Mouse (Mus musculus): Measurements from ENCODE around the gene Trem2. TPM values are rescaled to one million over a fixed set of nuclear protein-coding genes. Genes with fewer than 3 reads are reported as not detected.
A peak's percentile ranks its signal among the peaks of the same experiment; 100 is the strongest.

Trem2 gene
- 0.49 TPM in 1 of 2 replicates, not detected in the other for total RNA-seq (2012; rRNA removed)

- Histone ChIP-seq H3K4me1 (ENCODE audit: control insufficient read depth in 2 of 2, insufficient read depth in 2 of 2, low read length in 2 of 2, poor library complexity in 1 of 2) (peaks cover 4 to 10% of the 10 kb centered on the region in 2 experiments; a peak in 3 of 4 replicates), H3K9me3 (ENCODE audit: control insufficient read depth, insufficient read depth, low read depth, low read length) (no peaks in the 10 kb centered on the region), H3K4me3 (ENCODE audit: insufficient read depth in 1 of 2, low read depth in 1 of 2, low read length in 2 of 2, poor library complexity in 1 of 2, severe bottlenecking in 1 of 2) (no peak within 1 kb of the TSS), H3K27ac (ENCODE audit: insufficient read depth, low read depth, low read length, poor library complexity, severe bottlenecking) (no peak within 1 kb of the TSS), H3K36me3 (ENCODE audit: control insufficient read depth, insufficient read depth, low read length, poor library complexity, severe bottlenecking) (no peaks in the 10 kb centered on the region), H3K9ac (ENCODE audit: insufficient read depth, low read depth, low read length, poor library complexity, severe bottlenecking) (no peak within 1 kb of the TSS)
- TF ChIP-seq MAFK (IDR thresholded peaks at IDR 0.05; ENCODE audit: insufficient read depth, low read depth, low read length) (no peak), ZC3H11A (IDR thresholded peaks at IDR 0.05; ENCODE audit: borderline replicate concordance, low read depth, low read length) (no peak), HCFC1 (IDR thresholded peaks at IDR 0.05; ENCODE audit: borderline replicate concordance, insufficient read depth, low read length) (no peak), ZNF384 (IDR thresholded peaks at IDR 0.05; ENCODE audit: low read depth, low read length) (no peak), CHD2 (IDR thresholded peaks at IDR 0.05; ENCODE audit: low read depth, low read length) (no peak)
- in situ Hi-C loops (cut with MboI; ENCODE audit: low sequenced_read_pairs in 2 of 2, unreplicated experiment in 2 of 2), result no loop called here
- no peak for DNase-seq (ENCODE audit: low read depth, low spot score)
Observed at GRCm38 (mm10) chr17:48346231-48346630, at the start of gene Trem2. TSS of gene Trem2 (plus strand) at chr17:48346401.

- H3K9me3 ChIP-seq (ENCODE audit: control insufficient read depth, insufficient read depth, low read depth, low read length), result no peaks in the 10 kb centered on the region
- H3K36me3 ChIP-seq (ENCODE audit: control insufficient read depth, insufficient read depth, low read length, poor library complexity, severe bottlenecking), result no peaks in the 10 kb centered on the region
- H3K27ac ChIP-seq (ENCODE audit: insufficient read depth, low read depth, low read length, poor library complexity, severe bottlenecking), result no peak within 1 kb of the TSS
- in situ Hi-C loops (cut with MboI; ENCODE audit: low sequenced_read_pairs in 2 of 2, unreplicated experiment in 2 of 2), result no loop called here
- H3K4me3 ChIP-seq (ENCODE audit: insufficient read depth in 1 of 2, low read depth in 1 of 2, low read length in 2 of 2, poor library complexity in 1 of 2, severe bottlenecking in 1 of 2), result no peak within 1 kb of the TSS
- no peak within 1 kb of the TSS for H3K9ac ChIP-seq (ENCODE audit: insufficient read depth, low read depth, low read length, poor library complexity, severe bottlenecking)
- H3K4me1 ChIP-seq (ENCODE audit: control insufficient read depth in 2 of 2, insufficient read depth in 2 of 2, low read length in 2 of 2, poor library complexity in 1 of 2), result peaks cover 0 to 13% of the 10 kb centered on the region in 2 experiments; a peak in 2 of 4 replicates
- DNase-seq (ENCODE audit: low read depth, low spot score), result peak; percentile 63
- no peak for TF ChIP-seq MAFK (IDR thresholded peaks at IDR 0.05; ENCODE audit: insufficient read depth, low read depth, low read length)
- no peak for TF ChIP-seq CHD2 (IDR thresholded peaks at IDR 0.05; ENCODE audit: low read depth, low read length)
- TF ChIP-seq HCFC1 (IDR thresholded peaks at IDR 0.05; ENCODE audit: borderline replicate concordance, insufficient read depth, low read length), result no peak
- TF ChIP-seq ZNF384 (IDR thresholded peaks at IDR 0.05; ENCODE audit: low read depth, low read length), result no peak
- no peak for TF ChIP-seq ZC3H11A (IDR thresholded peaks at IDR 0.05; ENCODE audit: borderline replicate concordance, low read depth, low read length)
Observed at GRCm38 (mm10) chr17:48299203-48299602, 47.0 kb upstream of the Trem2 start, which contains the start of gene Treml2. TSS of gene Treml2 (plus strand) at chr17:48299498.

DNA sequence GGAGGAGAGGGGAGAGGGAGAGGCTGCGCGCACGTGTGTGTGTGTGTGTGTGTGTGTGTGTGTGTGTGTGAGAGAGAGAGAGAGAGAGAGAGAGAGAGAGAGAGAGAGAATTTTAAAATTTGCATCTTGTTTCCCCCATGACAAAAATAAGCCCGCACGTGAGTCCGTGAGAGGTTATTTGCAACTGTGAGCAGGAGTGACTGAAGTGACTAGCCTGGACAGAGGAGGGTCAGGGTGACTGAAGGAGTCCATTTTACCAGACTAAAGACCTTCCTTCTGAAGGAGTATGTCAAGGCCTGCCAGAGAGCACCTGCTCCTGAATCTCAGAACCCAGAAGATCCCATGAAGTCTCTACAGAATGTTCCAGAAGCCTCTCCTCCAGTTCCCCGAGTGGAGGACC is 46.4 kb upstream of the Trem2 start:
- no peak overlapping the region for H3K4me3 ChIP-seq (ENCODE audit: insufficient read depth in 1 of 2, low read depth in 1 of 2, low read length in 2 of 2, poor library complexity in 1 of 2, severe bottlenecking in 1 of 2)
- H3K4me1 ChIP-seq (ENCODE audit: control insufficient read depth in 2 of 2, insufficient read depth in 2 of 2, low read length in 2 of 2, poor library complexity in 1 of 2), result peaks cover 0 to 13% of the 10 kb centered on the region in 2 experiments; a peak in 2 of 4 replicates
- DNase-seq (ENCODE audit: low read depth, low spot score), result no peak
- no peaks in the 10 kb centered on the region for H3K9me3 ChIP-seq (ENCODE audit: control insufficient read depth, insufficient read depth, low read depth, low read length)
- TF ChIP-seq ZNF384 (IDR thresholded peaks at IDR 0.05; ENCODE audit: low read depth, low read length), result no peak
- no peak for TF ChIP-seq ZC3H11A (IDR thresholded peaks at IDR 0.05; ENCODE audit: borderline replicate concordance, low read depth, low read length)
- TF ChIP-seq HCFC1 (IDR thresholded peaks at IDR 0.05; ENCODE audit: borderline replicate concordance, insufficient read depth, low read length), result no peak
- TF ChIP-seq MAFK (IDR thresholded peaks at IDR 0.05; ENCODE audit: insufficient read depth, low read depth, low read length), result no peak
- in situ Hi-C loops (cut with MboI; ENCODE audit: low sequenced_read_pairs in 2 of 2, unreplicated experiment in 2 of 2), result no loop called here
- no peak overlapping the region for H3K27ac ChIP-seq (ENCODE audit: insufficient read depth, low read depth, low read length, poor library complexity, severe bottlenecking)
- no peak overlapping the region for H3K9ac ChIP-seq (ENCODE audit: insufficient read depth, low read depth, low read length, poor library complexity, severe bottlenecking)
- no peaks in the 10 kb centered on the region for H3K36me3 ChIP-seq (ENCODE audit: control insufficient read depth, insufficient read depth, low read length, poor library complexity, severe bottlenecking)

DNA sequence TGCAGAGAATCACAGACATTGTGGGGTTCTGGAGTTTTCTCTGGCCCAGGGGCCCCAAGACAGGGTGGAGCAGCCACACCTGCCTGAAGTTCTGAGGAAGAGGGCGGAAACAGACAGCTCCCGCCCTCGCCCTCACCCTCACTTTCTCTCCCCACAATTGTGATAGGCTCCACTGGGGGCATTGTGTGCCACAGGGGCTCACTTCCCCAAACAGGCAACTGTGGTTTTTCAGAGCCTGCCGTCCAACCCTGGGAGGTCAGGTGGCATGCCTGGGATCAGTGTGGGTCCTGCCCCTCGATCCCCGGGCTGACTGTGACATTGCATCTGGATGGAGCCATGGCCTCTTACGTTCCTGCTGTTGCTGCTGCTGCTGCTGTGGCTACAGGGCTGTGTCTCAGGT is 46.0 kb upstream of the Trem2 start:
- no peak overlapping the region for H3K27ac ChIP-seq (ENCODE audit: insufficient read depth, low read depth, low read length, poor library complexity, severe bottlenecking)
- no peak overlapping the region for H3K9ac ChIP-seq (ENCODE audit: insufficient read depth, low read depth, low read length, poor library complexity, severe bottlenecking)
- in situ Hi-C loops (cut with MboI; ENCODE audit: low sequenced_read_pairs in 2 of 2, unreplicated experiment in 2 of 2), result no loop called here
- TF ChIP-seq HCFC1 (IDR thresholded peaks at IDR 0.05; ENCODE audit: borderline replicate concordance, insufficient read depth, low read length), result no peak
- TF ChIP-seq CHD2 (IDR thresholded peaks at IDR 0.05; ENCODE audit: low read depth, low read length), result no peak
- no peak for TF ChIP-seq ZNF384 (IDR thresholded peaks at IDR 0.05; ENCODE audit: low read depth, low read length)
- TF ChIP-seq MAFK (IDR thresholded peaks at IDR 0.05; ENCODE audit: insufficient read depth, low read depth, low read length), result no peak
- TF ChIP-seq ZC3H11A (IDR thresholded peaks at IDR 0.05; ENCODE audit: borderline replicate concordance, low read depth, low read length), result no peak
- no peaks in the 10 kb centered on the region for H3K36me3 ChIP-seq (ENCODE audit: control insufficient read depth, insufficient read depth, low read length, poor library complexity, severe bottlenecking)
- H3K4me3 ChIP-seq (ENCODE audit: insufficient read depth in 1 of 2, low read depth in 1 of 2, low read length in 2 of 2, poor library complexity in 1 of 2, severe bottlenecking in 1 of 2), result no peak overlapping the region
- no peak for DNase-seq (ENCODE audit: low read depth, low spot score)
- H3K4me1 ChIP-seq (ENCODE audit: control insufficient read depth in 2 of 2, insufficient read depth in 2 of 2, low read length in 2 of 2, poor library complexity in 1 of 2), result peaks cover 0 to 13% of the 10 kb centered on the region in 2 experiments; a peak in 2 of 4 replicates
- H3K9me3 ChIP-seq (ENCODE audit: control insufficient read depth, insufficient read depth, low read depth, low read length), result no peaks in the 10 kb centered on the region

Measured in ES-E14 (cell line).